Mouse (Mus musculus): ENCODE measurements at regions not wholly inside any gene's neighbourhood (a gene's known extent, or its start where the extent isn't known, plus 50 kb on each side); places are given as distances from the start of the nearest gene placed in this dataset.

GRCm38 (mm10) chr17:47234343-47234742, 134.3 kb upstream of the Mrps10 start:
- Histone ChIP-seq H3K4me3 (ENCODE audit: insufficient read depth, low read length) (no peak overlapping the region), H3K4me1 (ENCODE audit: control insufficient read depth, insufficient read depth, low read length) (no peaks in the 10 kb centered on the region), H3K27ac (ENCODE audit: insufficient read depth, low read length) (no peak overlapping the region)
- TF ChIP-seq POLR2A (IDR thresholded peaks at IDR 0.05; ENCODE audit: extremely low read depth, insufficient read depth, low read length) (no peak), CTCF (IDR thresholded peaks at IDR 0.05; ENCODE audit: extremely low read depth, insufficient read depth, low read length) (no peak)

GRCm38 (mm10) chr17:47233003-47233678, 135.5 kb upstream of the Mrps10 start:
- Histone ChIP-seq H3K4me1 (ENCODE audit: control insufficient read depth, insufficient read depth, low read length) (no peaks in the 10 kb centered on the region), H3K27ac (ENCODE audit: insufficient read depth, low read length) (no peak overlapping the region), H3K4me3 (ENCODE audit: insufficient read depth, low read length) (no peak overlapping the region)
- TF ChIP-seq CTCF (IDR thresholded peaks at IDR 0.05; ENCODE audit: extremely low read depth, insufficient read depth, low read length) = no peak
- no peak for TF ChIP-seq POLR2A (IDR thresholded peaks at IDR 0.05; ENCODE audit: extremely low read depth, insufficient read depth, low read length)

GRCm38 (mm10) chr17:47230715-47231114, 138.0 kb upstream of the Mrps10 start:
- H3K4me1 ChIP-seq (ENCODE audit: control insufficient read depth, insufficient read depth, low read length) = 0 out of 2 replicates have a peak, but pooled peaks cover 2% of the 10 kb centered on the region
- no peak overlapping the region for H3K27ac ChIP-seq (ENCODE audit: insufficient read depth, low read length)
- TF ChIP-seq CTCF (IDR thresholded peaks at IDR 0.05; ENCODE audit: extremely low read depth, insufficient read depth, low read length) (peak; percentile 30; the same call in 1 of the 2 replicates), POLR2A (IDR thresholded peaks at IDR 0.05; ENCODE audit: extremely low read depth, insufficient read depth, low read length) (no peak)
- H3K4me3 ChIP-seq (ENCODE audit: insufficient read depth, low read length) = no peak overlapping the region

- TF ChIP-seq CTCF (IDR thresholded peaks at IDR 0.05; ENCODE audit: extremely low read depth, insufficient read depth, low read length) (no peak), POLR2A (IDR thresholded peaks at IDR 0.05; ENCODE audit: extremely low read depth, insufficient read depth, low read length) (no peak)
- H3K4me3 ChIP-seq (ENCODE audit: insufficient read depth, low read length) = no peak overlapping the region
- H3K4me1 ChIP-seq (ENCODE audit: control insufficient read depth, insufficient read depth, low read length) = 0 out of 2 replicates have a peak, but pooled peaks cover 2% of the 10 kb centered on the region
- no peak overlapping the region for H3K27ac ChIP-seq (ENCODE audit: insufficient read depth, low read length)
Observed at GRCm38 (mm10) chr17:47226391-47226790, 142.3 kb upstream of the Mrps10 start.

- Histone ChIP-seq H3K4me1 (ENCODE audit: control insufficient read depth, insufficient read depth, low read length) (0 out of 2 replicates have a peak, but pooled peaks cover 2% of the 10 kb centered on the region), H3K4me3 (ENCODE audit: insufficient read depth, low read length) (no peak overlapping the region), H3K27ac (ENCODE audit: insufficient read depth, low read length) (no peak overlapping the region)
- TF ChIP-seq CTCF (IDR thresholded peaks at IDR 0.05; ENCODE audit: extremely low read depth, insufficient read depth, low read length) (no peak), POLR2A (IDR thresholded peaks at IDR 0.05; ENCODE audit: extremely low read depth, insufficient read depth, low read length) (no peak)
Observed at GRCm38 (mm10) chr17:47225306-47226269, 143.1 kb upstream of the Mrps10 start.

GRCm38 (mm10) chr17:47221068-47221796, 147.5 kb upstream of the Mrps10 start:
- Histone ChIP-seq H3K4me3 (ENCODE audit: insufficient read depth, low read length) (no peak overlapping the region), H3K27ac (ENCODE audit: insufficient read depth, low read length) (no peak overlapping the region), H3K4me1 (ENCODE audit: control insufficient read depth, insufficient read depth, low read length) (peaks cover 5% of the 10 kb centered on the region)
- TF ChIP-seq CTCF (IDR thresholded peaks at IDR 0.05; ENCODE audit: extremely low read depth, insufficient read depth, low read length) = no peak
- no peak for TF ChIP-seq POLR2A (IDR thresholded peaks at IDR 0.05; ENCODE audit: extremely low read depth, insufficient read depth, low read length)

- Histone ChIP-seq H3K27ac (ENCODE audit: insufficient read depth, low read length) (no peak overlapping the region), H3K4me3 (ENCODE audit: insufficient read depth, low read length) (no peak overlapping the region), H3K4me1 (ENCODE audit: control insufficient read depth, insufficient read depth, low read length) (peaks cover 3% of the 10 kb centered on the region)
- TF ChIP-seq POLR2A (IDR thresholded peaks at IDR 0.05; ENCODE audit: extremely low read depth, insufficient read depth, low read length) = no peak
- TF ChIP-seq CTCF (IDR thresholded peaks at IDR 0.05; ENCODE audit: extremely low read depth, insufficient read depth, low read length) = no peak
Observed at GRCm38 (mm10) chr17:47219846-47220245, 148.8 kb upstream of the Mrps10 start.

GRCm38 (mm10) chr17:47216490-47216889, 152.2 kb upstream of the Mrps10 start:
- TF ChIP-seq CTCF (IDR thresholded peaks at IDR 0.05; ENCODE audit: extremely low read depth, insufficient read depth, low read length) (no peak), POLR2A (IDR thresholded peaks at IDR 0.05; ENCODE audit: extremely low read depth, insufficient read depth, low read length) (no peak)
- no peak overlapping the region for H3K27ac ChIP-seq (ENCODE audit: insufficient read depth, low read length)

GRCm38 (mm10) chr17:47215841-47216240, 152.8 kb upstream of the Mrps10 start:
- Histone ChIP-seq H3K4me1 (ENCODE audit: control insufficient read depth, insufficient read depth, low read length) (peaks cover 3% of the 10 kb centered on the region), H3K4me3 (ENCODE audit: insufficient read depth, low read length) (no peak overlapping the region), H3K27ac (ENCODE audit: insufficient read depth, low read length) (no peak overlapping the region)
- TF ChIP-seq POLR2A (IDR thresholded peaks at IDR 0.05; ENCODE audit: extremely low read depth, insufficient read depth, low read length) (no peak), CTCF (IDR thresholded peaks at IDR 0.05; ENCODE audit: extremely low read depth, insufficient read depth, low read length) (no peak)

More at GRCm38 (mm10) chr17:47216490-47216889, 152.2 kb upstream of the Mrps10 start:
- H3K4me1 ChIP-seq (ENCODE audit: control insufficient read depth, insufficient read depth, low read length) = peaks cover 3% of the 10 kb centered on the region
- H3K4me3 ChIP-seq (ENCODE audit: insufficient read depth, low read length) = no peak overlapping the region

Measured in cortical plate, adult 2 months (tissue).